Mouse (Mus musculus): ENCODE measurements around the gene Gsdma3. TPM values are rescaled to one million over a fixed set of nuclear protein-coding genes. Genes with fewer than 3 reads are reported as not detected.
"Not testable (repeated sequence)": the region's sequence is repeated elsewhere in the genome, so short reads cannot be mapped to it uniquely, and the experiment has no call there.

The Gsdma3 gene
- polyA plus RNA-seq, 1 experiment: not detected

DNA sequence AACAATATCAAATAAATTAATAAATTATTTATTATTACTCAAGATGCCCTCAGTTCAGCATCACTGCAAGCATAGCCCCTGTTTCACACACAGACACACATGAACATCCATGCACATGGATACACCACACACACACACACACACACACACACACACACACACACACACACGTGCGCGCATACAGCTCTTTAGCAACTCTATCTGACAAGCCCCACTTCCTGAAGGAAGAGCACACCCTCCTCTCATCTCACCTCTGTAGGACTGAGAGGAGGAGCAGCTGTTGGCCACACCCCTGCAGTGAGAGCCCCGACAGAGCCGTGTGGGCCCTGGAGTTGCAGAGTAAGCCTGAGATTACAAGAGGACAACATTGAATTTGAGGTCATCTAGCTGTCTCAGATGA, 13.9 kb downstream of the Gsdma3 start:
- Histone ChIP-seq H3K27me3 (replicated peaks; ENCODE audit: control insufficient read depth, insufficient read depth, low read length) (no peaks in the 10 kb centered on the region), H3K4me3 (ENCODE audit: insufficient read depth, low read depth, low read length) (no peak overlapping the region), H3K36me3 (ENCODE audit: control insufficient read depth, insufficient read depth, low read length) (no peaks in the 10 kb centered on the region), H3K27ac (ENCODE audit: insufficient read depth, low read depth, low read length) (no peak overlapping the region), H3K4me1 (ENCODE audit: control insufficient read depth, insufficient read depth, low read length) (0 out of 2 replicates have a peak, but pooled peaks cover 2% of the 10 kb centered on the region)
- 62% methylated on average over 5 of the region's 5 CpGs for WGBS
- TF ChIP-seq POLR2A (IDR thresholded peaks at IDR 0.05; ENCODE audit: low read depth, low read length) (no peak), CTCF (conservative IDR thresholded peaks at IDR 0.05; ENCODE audit: insufficient read depth, insufficient read length, low read depth, low read length) (no peak)
- DNase-seq: no peak

DNA sequence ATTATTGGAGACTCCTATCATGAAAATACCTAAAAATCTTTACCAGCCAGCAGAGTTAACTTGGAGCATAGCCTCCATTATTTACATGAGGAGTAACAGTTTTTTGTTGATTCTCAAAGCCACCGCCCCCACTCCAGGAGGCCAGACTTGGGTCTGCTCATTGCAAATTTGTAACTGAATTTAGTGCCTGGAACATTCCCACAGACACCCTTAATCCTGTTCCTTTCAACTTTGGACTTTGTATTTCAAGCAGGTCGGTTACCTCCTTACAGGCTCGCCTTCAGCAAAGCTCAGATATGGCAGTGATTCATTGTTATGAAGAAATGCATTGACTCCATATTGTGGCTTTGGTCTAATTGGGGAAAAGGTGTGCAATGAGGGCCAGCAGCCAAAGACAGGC, 18.6 kb downstream of the Gsdma3 start:
- H3K4me1 ChIP-seq (ENCODE audit: control insufficient read depth, insufficient read depth, low read length): peaks cover 12% of the 10 kb centered on the region; the same call in 1 of the 2 replicates
- no peaks in the 10 kb centered on the region for H3K36me3 ChIP-seq (ENCODE audit: control insufficient read depth, insufficient read depth, low read length)
- no peak overlapping the region for H3K4me3 ChIP-seq (ENCODE audit: insufficient read depth, low read depth, low read length)
- no peaks in the 10 kb centered on the region for H3K27me3 ChIP-seq (replicated peaks; ENCODE audit: control insufficient read depth, insufficient read depth, low read length)
- peak; percentile 70 for DNase-seq
- TF ChIP-seq CTCF (conservative IDR thresholded peaks at IDR 0.05; ENCODE audit: insufficient read depth, insufficient read length, low read depth, low read length) (no peak), POLR2A (IDR thresholded peaks at IDR 0.05; ENCODE audit: low read depth, low read length) (no peak)
- peak overlapping the region; percentile 37; the same call in 1 of the 2 replicates for H3K27ac ChIP-seq (ENCODE audit: insufficient read depth, low read depth, low read length)
- WGBS: 53% methylated on average over 3 of the region's 3 CpGs

DNA sequence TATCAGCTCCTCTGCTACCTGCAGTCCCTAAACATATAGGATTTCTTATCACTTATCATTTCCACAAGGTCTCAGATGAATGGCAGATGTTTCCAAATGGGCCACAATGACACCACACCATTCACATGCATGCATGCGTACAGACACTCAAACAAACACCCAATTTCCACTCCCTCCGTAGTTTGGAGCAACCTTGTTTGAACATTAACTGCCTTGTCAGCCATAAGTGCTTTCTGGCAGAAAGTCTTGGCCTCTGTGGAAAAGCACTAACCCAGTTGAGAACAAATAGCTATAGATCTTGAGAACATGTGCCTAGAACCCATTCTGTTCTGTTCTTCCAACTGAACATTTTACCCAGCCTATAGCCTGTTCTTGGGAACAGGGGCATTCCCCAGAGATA, 19.8 kb downstream of the Gsdma3 start:
- peak; percentile 69 for DNase-seq
- no peak for TF ChIP-seq CTCF (conservative IDR thresholded peaks at IDR 0.05; ENCODE audit: insufficient read depth, insufficient read length, low read depth, low read length)
- no peak for TF ChIP-seq POLR2A (IDR thresholded peaks at IDR 0.05; ENCODE audit: low read depth, low read length)
- Histone ChIP-seq H3K36me3 (ENCODE audit: control insufficient read depth, insufficient read depth, low read length) (no peaks in the 10 kb centered on the region), H3K27ac (ENCODE audit: insufficient read depth, low read depth, low read length) (no peak overlapping the region), H3K4me1 (ENCODE audit: control insufficient read depth, insufficient read depth, low read length) (peaks cover 12% of the 10 kb centered on the region; the same call in 1 of the 2 replicates), H3K4me3 (ENCODE audit: insufficient read depth, low read depth, low read length) (no peak overlapping the region), H3K27me3 (replicated peaks; ENCODE audit: control insufficient read depth, insufficient read depth, low read length) (no peaks in the 10 kb centered on the region)
- WGBS: 28% methylated on average over 2 of the region's 2 CpGs

DNA sequence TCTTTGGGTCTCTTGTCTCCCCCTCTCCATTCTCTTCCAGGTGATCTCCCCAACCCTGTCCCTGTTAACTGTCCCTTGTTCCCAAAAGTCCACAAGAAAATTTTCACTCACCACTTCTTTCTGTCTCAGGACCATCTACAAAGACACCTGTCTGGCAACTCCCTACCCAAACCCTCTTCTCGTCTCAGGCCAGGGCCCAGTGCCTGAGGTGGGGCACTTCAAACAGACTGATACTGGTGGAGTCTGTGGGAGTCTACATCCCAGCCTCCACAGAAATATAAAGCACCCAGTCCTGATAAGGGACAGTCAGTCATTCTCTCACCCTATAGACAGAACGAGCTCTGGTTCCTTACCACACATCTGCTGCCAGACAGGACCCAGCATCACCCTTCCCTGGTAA, 20.3 kb downstream of the Gsdma3 start, which contains the start of gene Gsdma2:
Gsdma2 (plus strand) TSS at position 301 of the 400 bp plus-strand sequence.
- peak within 1 kb of the TSS; percentile 6; the same call in 1 of the 2 replicates for H3K27ac ChIP-seq (ENCODE audit: insufficient read depth, low read depth, low read length)
- H3K27me3 ChIP-seq (replicated peaks; ENCODE audit: control insufficient read depth, insufficient read depth, low read length): no peaks in the 10 kb centered on the region
- 50% methylated on average over 2 of the region's 2 CpGs for WGBS
- H3K36me3 ChIP-seq (ENCODE audit: control insufficient read depth, insufficient read depth, low read length): no peaks in the 10 kb centered on the region
- H3K4me3 ChIP-seq (ENCODE audit: insufficient read depth, low read depth, low read length): no peak within 1 kb of the TSS
- peaks cover 12% of the 10 kb centered on the region; the same call in 1 of the 2 replicates for H3K4me1 ChIP-seq (ENCODE audit: control insufficient read depth, insufficient read depth, low read length)
- TF ChIP-seq CTCF (conservative IDR thresholded peaks at IDR 0.05; ENCODE audit: insufficient read depth, insufficient read length, low read depth, low read length): no peak
- no peak for DNase-seq

DNA sequence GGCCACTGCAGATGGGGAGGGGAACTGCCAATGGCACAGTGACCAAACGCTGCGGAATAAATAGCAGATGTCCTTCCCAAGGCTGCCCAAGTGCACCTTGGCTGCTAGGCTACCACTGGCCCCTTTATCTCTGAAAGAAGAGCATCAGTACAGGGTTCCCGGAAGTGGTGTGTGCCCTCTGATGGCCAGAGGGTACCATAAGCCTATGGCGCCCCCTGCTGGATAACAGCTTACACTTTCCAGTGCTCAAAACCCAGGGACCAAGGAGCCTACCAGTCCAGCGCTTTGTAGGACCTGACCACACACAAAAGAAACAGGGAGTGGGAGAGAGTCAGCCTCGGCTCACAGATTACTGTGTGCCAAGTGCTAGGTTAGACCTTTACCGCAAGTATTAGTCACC, 28.9 kb downstream of the Gsdma3 start:
- H3K27ac ChIP-seq (ENCODE audit: insufficient read depth, low read depth, low read length); H3K36me3 ChIP-seq (ENCODE audit: control insufficient read depth, insufficient read depth, low read length); H3K4me3 ChIP-seq (ENCODE audit: insufficient read depth, low read depth, low read length); H3K27me3 ChIP-seq (replicated peaks; ENCODE audit: control insufficient read depth, insufficient read depth, low read length); H3K4me1 ChIP-seq (ENCODE audit: control insufficient read depth, insufficient read depth, low read length): not testable (repeated sequence)
- TF ChIP-seq CTCF (conservative IDR thresholded peaks at IDR 0.05; ENCODE audit: insufficient read depth, insufficient read length, low read depth, low read length): peak; percentile 66
- DNase-seq: peak; percentile 58
- 15% methylated on average over 7 of the region's 7 CpGs for WGBS

DNA sequence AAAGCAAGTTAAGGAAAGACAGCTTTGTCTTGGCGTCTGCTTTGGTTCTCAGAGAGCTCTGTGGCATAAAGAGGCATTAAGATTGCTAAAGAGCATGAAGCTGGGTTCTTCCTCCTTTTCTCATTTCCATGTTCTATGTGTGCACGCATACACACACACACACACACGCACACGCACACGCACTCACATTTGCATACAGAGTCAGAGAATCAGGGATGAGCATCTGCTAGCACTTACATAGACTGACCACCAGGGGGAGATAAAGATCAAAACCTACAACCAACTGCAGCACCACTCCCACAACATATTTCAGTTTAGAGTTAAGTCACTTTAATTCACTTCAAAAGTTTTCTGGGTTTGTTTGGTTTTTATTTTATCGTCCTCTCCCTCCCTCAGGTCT, 34.4 kb downstream of the Gsdma3 start:
- H3K27me3 ChIP-seq (replicated peaks; ENCODE audit: control insufficient read depth, insufficient read depth, low read length): no peaks in the 10 kb centered on the region
- DNase-seq: peak; percentile 58
- H3K27ac ChIP-seq (ENCODE audit: insufficient read depth, low read depth, low read length): no peak overlapping the region
- no peak overlapping the region for H3K4me3 ChIP-seq (ENCODE audit: insufficient read depth, low read depth, low read length)
- 5% methylated on average over 6 of the region's 6 CpGs for WGBS
- H3K36me3 ChIP-seq (ENCODE audit: control insufficient read depth, insufficient read depth, low read length): no peaks in the 10 kb centered on the region
- H3K4me1 ChIP-seq (ENCODE audit: control insufficient read depth, insufficient read depth, low read length): no peaks in the 10 kb centered on the region
- TF ChIP-seq POLR2A (IDR thresholded peaks at IDR 0.05; ENCODE audit: low read depth, low read length) (no peak), CTCF (conservative IDR thresholded peaks at IDR 0.05; ENCODE audit: insufficient read depth, insufficient read length, low read depth, low read length) (peak; percentile 59)

DNA sequence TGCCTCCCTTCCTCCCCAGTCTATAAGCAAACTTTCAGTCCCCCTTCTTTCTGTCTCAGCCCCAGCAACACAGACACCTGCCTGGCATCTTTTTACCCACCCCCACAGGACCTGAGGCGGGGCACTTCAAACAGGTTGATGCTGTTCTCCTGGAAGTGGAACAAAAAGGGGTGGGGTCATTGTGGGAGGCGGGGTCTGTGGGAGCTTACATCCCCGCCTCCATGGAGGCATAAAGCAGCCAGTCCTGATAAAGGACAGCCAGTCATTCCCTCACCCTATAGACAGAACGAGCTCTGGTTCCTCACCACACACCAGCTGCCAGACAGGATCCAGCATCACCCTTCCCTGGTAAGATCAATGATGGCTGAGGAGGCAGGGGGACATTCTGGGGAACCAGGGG, 37.9 kb downstream of the Gsdma3 start, which contains the start of gene Gsdma:
Gsdma (plus strand) TSS at position 261 of the 400 bp plus-strand sequence.
- TF ChIP-seq POLR2A (IDR thresholded peaks at IDR 0.05; ENCODE audit: low read depth, low read length): no peak
- TF ChIP-seq CTCF (conservative IDR thresholded peaks at IDR 0.05; ENCODE audit: insufficient read depth, insufficient read length, low read depth, low read length): no peak
- H3K36me3 ChIP-seq (ENCODE audit: control insufficient read depth, insufficient read depth, low read length): no peaks in the 10 kb centered on the region
- no peak for DNase-seq
- H3K27me3 ChIP-seq (replicated peaks; ENCODE audit: control insufficient read depth, insufficient read depth, low read length): no peaks in the 10 kb centered on the region
- no peaks in the 10 kb centered on the region for H3K4me1 ChIP-seq (ENCODE audit: control insufficient read depth, insufficient read depth, low read length)
- H3K4me3 ChIP-seq (ENCODE audit: insufficient read depth, low read depth, low read length): no peak within 1 kb of the TSS
- 56% methylated on average over 4 of the region's 4 CpGs for WGBS
- H3K27ac ChIP-seq (ENCODE audit: insufficient read depth, low read depth, low read length): no peak within 1 kb of the TSS
